ENCODE assay signal across 9 mouse cellular contexts in the genomic region with DNA sequence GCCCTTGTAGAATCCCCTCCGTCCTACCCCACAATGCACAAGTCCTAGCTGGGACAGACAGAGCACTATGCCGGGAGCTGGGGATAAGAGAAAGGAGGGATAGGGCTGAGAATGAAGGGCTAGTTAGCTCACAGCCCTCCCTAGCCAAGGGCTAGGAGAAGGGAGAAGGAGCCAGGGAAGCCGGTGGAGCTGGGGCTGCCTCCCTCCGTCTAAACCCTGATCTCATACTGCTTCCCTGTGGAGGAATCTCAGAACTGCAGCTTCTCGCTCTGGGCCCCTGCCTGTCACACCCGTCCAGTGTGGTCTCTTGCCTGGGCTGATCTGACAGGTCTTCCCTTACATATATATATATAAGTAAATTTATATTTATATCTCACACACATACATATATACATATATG.
DNase-seq lines count a peak whose midpoint lies in the region; ATAC-seq lines count a peak whose summit lies in the region.
"Had no signal": no experiment of that assay in that cellular context is flagged by ENCODE, and none has a peak within 500 bp of the region (broad histone marks: within the 10 kb centered on the region; RNA-seq: fewer than 3 reads in every experiment).

No protein-coding gene starts in this region.

- peak; percentile 51 for DNase-seq in 3T3-L1 (ENCODE audit: low read depth, low spot score)
- DNase-seq in Muller cell, postnatal 12 days (ENCODE audit: inconsistent ontology term) = peak; percentile 56
- DNase-seq in embryonic facial prominence, embryonic 14.5 days (ENCODE audit: low spot score) = peak; percentile 64
- peak; percentile 74 for DNase-seq in heart, postnatal 4 days
- peak; percentile 57 to 72 for DNase-seq in layer of hippocampus, postnatal 10 days (ENCODE audit: low spot score in 2 of 2)
- peak; percentile 58 for DNase-seq in lung, postnatal 14 days
- DNase-seq in right cerebral cortex, postnatal 10 days (ENCODE audit: low spot score in 2 of 2) = peak; percentile 49 to 72

- H3K4me1 ChIP-seq in embryonic facial prominence, embryonic 14.5 days (ENCODE audit: control insufficient read depth, insufficient read depth, low read length) = no peaks in the 10 kb centered on the region

- no peak overlapping the region for H3K9ac ChIP-seq in embryonic facial prominence, embryonic 14.5 days (ENCODE audit: low read depth, low read length)

- H3K4me3 ChIP-seq in embryonic facial prominence, embryonic 14.5 days (ENCODE audit: low read depth, low read length) = no peak overlapping the region
- H3K4me3 ChIP-seq: erythroblast, embryonic 14.5 days had no signal

- 4% methylated on average over 6 of the region's 6 CpGs for WGBS in embryonic facial prominence, embryonic 14.5 days

- peak; percentile 74 for ATAC-seq in embryonic facial prominence, embryonic 14.5 days (ENCODE audit: low read depth)
- no peak for ATAC-seq in inflammation-experienced regulatory T-cells, adult 6 months

- peaks cover 8% of the 10 kb centered on the region; the same call in 1 of the 2 replicates for H3K27me3 ChIP-seq in embryonic facial prominence, embryonic 14.5 days (replicated peaks; ENCODE audit: control insufficient read depth, insufficient read depth, low read length)

- H3K36me3 ChIP-seq in embryonic facial prominence, embryonic 14.5 days (ENCODE audit: control insufficient read depth, insufficient read depth, low read length) = no peaks in the 10 kb centered on the region

- no peak overlapping the region for H3K27ac ChIP-seq in embryonic facial prominence, embryonic 14.5 days (replicated peaks; ENCODE audit: low read depth, low read length)

- no peaks in the 10 kb centered on the region for H3K9me3 ChIP-seq in embryonic facial prominence, embryonic 14.5 days (ENCODE audit: control insufficient read depth, low read length)

- H3K4me2 ChIP-seq in embryonic facial prominence, embryonic 14.5 days (ENCODE audit: low read depth, low read length) = peak overlapping the region; percentile 38
